Mouse (Mus musculus): ENCODE data around the gene Ogg1.

The Ogg1 gene

DNA sequence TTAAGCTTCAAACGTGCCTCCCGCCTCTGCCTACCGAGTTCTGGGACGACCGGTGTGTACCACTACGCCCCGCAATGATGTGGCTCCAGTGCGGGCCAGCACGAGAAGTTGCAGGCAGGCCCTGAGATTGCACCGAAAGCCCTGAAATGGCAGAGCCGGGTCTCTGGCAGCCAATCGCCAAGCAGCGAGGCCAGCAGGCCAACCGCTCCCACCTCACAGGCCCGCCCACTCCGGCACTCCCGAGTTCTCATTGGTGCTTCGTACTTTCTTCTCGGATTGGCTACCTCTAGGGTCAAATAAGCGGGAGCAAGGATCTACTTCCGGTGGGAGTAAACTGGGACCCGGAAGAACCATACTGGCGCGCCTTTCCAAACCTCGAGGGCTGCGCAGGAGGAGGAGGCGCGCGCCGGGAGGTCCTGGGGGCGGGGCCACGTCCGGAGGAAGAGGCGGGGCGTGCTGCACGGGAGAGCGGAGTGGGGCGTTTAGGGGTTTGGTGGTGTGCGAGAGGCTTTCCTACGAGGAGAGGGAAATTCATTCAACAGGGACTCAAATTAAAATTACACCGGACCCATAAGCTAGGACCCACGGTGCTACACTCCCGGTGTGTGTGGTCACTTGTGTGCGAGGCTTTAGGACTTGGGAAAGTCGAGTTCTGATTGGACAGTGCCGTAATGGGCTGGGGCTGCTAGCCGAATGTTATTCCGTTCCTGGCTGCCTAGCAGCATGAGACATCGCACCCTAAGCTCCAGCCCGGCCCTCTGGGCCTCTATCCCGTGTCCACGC is at the start of gene Ogg1:
Ogg1 (plus strand) TSS at position 440 of the 783 bp plus-strand sequence.
- DNase-seq = peak; percentile 98 to 100

DNA sequence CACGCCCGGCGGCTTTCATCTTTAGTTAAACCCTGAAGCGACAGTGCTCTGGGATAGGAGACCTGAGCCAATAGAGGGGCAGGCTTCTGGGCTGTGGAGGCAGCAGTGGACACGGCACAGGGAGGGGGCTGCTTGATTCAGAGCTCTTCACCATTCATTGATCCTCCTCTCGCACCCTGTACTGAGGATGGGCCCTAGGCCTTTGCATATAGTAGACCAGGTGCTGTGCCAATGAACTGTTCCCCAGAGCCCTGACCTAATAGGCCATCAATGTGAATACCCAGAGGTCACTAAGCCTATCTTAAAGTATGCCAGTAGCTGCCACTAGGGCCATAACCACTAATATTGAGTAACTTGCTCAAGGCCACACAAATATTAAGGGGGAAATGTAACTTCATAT is 45.1 kb upstream of the Ogg1 start:
- no peak for DNase-seq

- peak; percentile 19 to 27 for DNase-seq
Observed at GRCm38 (mm10) chr6:113282101-113282802, 44.5 kb upstream of the Ogg1 start, which contains the start of gene Cpne9. TSS of gene Cpne9 (plus strand) at chr6:113282307.

GRCm38 (mm10) chr6:113282969-113283368 is 43.8 kb upstream of the Ogg1 start:
- no peak for DNase-seq

- DNase-seq = peak in 1 of 2 experiments; percentile 2
Observed at GRCm38 (mm10) chr6:113283500-113283899, 43.3 kb upstream of the Ogg1 start.

GRCm38 (mm10) chr6:113284931-113285330 is 41.8 kb upstream of the Ogg1 start:
- no peak for DNase-seq

GRCm38 (mm10) chr6:113286316-113286715 is 40.5 kb upstream of the Ogg1 start:
- no peak for DNase-seq

DNA sequence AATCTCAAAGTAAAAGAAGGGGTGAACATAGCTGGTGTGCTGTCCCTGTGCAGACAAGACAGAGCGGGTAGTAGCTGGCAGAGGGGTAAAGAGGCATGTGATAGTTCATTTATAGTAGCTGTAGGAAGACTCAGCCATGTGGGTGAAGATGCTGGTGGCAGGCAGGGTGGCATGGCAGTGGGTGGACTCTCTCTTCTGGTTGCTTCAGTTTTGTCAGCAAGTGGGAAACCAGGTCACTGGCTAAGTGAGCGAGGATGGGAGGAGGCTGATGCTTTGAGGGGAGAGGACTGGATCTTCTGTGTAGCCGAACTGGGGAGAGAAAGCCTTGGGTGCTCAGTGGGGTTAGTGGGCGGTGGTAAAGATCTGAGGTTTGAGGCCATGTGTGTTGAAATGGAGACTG is 39.5 kb upstream of the Ogg1 start:
- no peak for DNase-seq

GRCm38 (mm10) chr6:113289346-113289745 is 37.4 kb upstream of the Ogg1 start:
- no peak for DNase-seq

GRCm38 (mm10) chr6:113290346-113290745 is 36.4 kb upstream of the Ogg1 start:
- DNase-seq = no peak

DNA sequence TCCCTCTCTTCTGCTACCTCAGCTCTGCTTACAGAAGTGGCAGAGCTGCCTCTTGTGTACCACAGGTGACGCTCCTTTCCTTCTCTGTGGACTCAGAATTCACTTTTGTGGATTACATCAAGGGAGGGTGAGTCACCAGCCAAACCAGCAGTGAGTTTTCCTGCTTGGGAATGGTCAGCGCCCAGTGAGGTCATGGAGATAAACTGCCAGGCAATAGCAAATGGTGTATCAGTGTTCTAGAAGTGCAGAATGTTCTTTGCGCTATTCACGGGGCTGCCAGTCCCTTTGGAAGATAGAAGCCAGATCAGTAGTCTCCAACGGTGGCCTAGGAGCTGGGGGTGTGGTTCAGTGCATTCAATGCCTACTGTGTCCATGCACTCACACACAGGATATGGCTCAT is 33.8 kb upstream of the Ogg1 start:
- no peak for DNase-seq

GRCm38 (mm10) chr6:113296046-113296445 is 30.7 kb upstream of the Ogg1 start:
- no peak for DNase-seq

DNA sequence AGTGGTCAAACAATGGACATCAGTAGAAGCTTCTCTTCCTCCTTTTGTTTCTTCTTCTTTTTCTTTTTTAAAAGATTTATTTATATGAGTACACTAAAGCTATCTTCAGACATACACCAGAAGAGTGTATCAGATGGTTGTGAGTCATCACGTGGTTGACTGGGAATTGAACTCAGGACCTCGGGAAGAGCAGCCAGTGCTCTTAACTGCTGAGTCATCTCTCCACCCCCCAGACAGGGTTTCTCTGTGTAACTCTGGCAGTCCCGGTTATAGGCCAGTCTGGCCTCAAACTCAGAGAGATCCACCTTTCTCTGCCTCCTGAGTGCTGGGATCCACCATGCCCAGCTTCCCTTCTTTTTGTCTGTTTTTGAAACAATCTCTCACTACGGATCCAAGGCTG is 30.1 kb upstream of the Ogg1 start:
- DNase-seq = no peak

- DNase-seq = no peak
Observed at GRCm38 (mm10) chr6:113301350-113301749, 25.4 kb upstream of the Ogg1 start.

DNA sequence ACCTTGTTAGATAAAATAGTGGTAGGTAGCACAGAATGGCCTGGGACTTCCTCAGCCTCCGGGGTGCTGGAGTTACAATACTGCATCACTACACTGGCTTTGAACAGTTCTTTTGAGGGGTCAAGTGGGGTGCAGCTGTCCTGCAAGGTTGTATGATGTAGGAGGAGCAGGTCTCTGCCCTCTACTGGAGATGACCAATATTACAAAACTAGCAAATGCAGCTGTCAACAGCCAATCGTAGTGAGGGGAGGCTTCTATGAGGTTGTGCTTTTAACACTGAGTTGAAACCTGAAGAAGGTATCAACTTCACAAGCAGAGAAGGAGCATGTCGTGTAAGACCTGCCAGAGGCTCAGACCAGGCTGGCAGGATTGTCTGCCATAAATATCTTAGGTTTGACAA is 24.5 kb upstream of the Ogg1 start:
- DNase-seq = peak; percentile 35 to 40

DNA sequence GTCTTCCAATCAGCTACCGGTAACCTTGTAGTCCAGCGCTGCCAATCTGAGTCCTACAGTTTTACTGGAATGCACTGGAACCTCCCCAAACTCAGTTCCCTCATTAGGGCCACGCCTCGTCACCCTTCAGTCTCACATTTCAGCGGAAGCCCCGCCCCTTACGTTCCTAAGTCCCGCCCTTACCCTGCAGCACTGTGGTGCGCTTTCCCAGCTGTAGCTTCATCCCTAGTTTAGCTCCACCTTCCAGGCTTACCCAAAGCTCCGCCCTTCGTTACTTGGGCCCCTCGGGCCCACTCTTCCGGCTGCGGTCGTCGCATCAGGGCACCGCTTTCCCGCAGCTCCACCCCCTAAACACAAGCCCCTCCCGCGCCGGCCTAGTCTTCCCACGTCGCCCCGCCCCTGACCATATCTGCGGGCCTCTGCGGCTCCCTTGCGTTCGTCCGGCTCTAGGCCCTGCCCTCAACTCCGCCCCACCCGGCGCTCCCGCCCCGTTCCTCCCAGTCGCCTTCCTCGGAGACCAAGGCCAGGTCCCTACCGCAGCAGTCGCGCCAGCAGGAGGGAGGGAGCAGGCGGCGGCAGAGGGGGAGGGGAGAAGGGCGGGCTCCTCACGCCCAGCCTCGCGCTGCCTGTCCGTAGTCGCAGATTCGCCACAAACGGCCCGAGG is 20.3 kb upstream of the Ogg1 start:
- DNase-seq = peak; percentile 100

GRCm38 (mm10) chr6:113306986-113307349 is 19.8 kb upstream of the Ogg1 start, which contains the start of gene Brpf1:
TSS of gene Brpf1 (plus strand) at chr6:113307137.
- DNase-seq = no peak

DNA sequence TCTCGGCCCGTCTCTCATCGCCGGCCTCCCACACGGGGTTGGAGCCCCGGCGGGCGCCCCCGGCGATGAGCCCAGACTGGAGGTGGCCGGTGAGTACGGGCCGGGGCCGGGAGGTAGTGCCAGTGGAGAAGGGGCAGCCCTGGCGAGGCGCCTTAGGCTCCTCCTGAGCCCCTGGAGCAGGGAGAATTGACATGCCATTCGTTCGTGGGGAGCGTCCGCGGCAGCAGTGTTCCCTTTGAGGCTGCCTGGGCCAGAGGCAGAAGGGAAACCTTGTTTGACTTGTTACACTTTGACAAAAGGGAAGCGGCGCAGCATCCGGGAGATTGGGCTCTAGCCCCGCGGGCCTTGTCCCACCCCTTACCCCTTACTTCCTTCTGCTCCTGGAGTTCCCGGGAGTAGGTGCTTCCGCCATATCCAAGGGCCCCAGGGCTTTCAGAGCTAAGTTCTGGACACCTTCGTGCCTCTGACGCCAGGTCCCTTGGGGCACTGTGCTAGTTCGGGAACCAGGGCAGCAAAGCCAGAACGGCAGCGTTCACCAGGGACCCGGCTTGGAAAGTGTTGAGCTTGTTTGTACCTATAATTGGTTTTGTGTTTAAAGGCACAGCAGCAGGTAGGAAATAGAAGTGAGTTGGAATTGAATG is 19.2 kb upstream of the Ogg1 start:
- peak; percentile 26 to 52 for DNase-seq

- peak; percentile 57 to 64 for DNase-seq
Observed at GRCm38 (mm10) chr6:113308141-113308540, 18.6 kb upstream of the Ogg1 start.

DNA sequence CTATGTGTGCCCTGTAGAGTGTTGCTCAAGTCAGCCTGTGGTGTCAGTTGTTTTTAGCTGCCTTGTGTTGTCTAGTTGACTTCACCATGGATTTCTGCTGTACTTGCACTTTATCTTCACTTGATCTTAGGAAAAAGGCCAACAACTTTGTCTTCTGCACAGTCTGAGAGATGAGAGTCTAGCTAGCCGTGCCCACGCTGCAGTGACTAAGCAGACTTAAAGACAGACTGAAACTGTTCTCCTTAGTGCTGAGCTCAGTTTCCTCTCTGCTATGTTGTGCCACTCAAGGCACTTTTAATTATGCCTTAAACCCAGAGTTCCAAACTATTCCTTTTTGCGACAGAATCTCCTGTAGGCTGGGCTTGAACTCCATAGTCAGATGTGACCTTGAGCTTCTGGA is 10.8 kb upstream of the Ogg1 start:
- no peak for DNase-seq

- DNase-seq = no peak
Observed at GRCm38 (mm10) chr6:113329396-113329795, 2.6 kb downstream of the Ogg1 start.

GRCm38 (mm10) chr6:113330547-113330946 is 3.8 kb downstream of the Ogg1 start:
- DNase-seq = no peak

- DNase-seq = no peak
Observed at GRCm38 (mm10) chr6:113331721-113332120, 4.9 kb downstream of the Ogg1 start.
